Mouse (Mus musculus): ENCODE measurements around the gene Sh3gl1.

DNA sequence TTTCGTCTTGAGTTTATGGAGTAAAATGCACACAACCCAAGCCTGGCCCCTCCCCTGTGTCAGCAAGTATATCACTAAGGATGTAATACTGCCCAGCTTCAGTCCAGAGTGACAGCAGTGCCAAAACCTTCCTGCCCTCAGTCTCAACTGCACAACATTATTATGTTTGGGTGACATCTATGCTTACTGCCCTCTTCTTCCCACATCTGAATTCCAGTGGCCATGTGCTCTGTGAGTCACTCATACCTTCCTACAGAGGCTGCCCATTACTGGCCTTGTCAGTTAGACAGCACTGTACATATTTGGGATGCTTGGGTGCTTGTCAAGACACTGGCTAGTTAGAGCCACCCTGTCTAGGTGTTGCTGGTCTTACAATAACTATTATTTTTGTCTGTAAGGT, 10.1 kb downstream of the Sh3gl1 start:
- TF ChIP-seq CTCF (IDR thresholded peaks at IDR 0.05; ENCODE audit: insufficient read depth, low read length) (no peak), POLR2A (IDR thresholded peaks at IDR 0.05; ENCODE audit: borderline replicate concordance, extremely low read depth, low read depth, low read length) (no peak)

All from lung, adult 2 months (tissue).